Mouse (Mus musculus): Measurements from ENCODE around the gene Rtn2. TPM values are rescaled to one million over a fixed set of nuclear protein-coding genes. Genes with fewer than 3 reads are reported as not detected.

Gene Rtn2
- 155 and 161 TPM in 2 replicates for polyA plus RNA-seq (2012; rRNA removed)

DNA sequence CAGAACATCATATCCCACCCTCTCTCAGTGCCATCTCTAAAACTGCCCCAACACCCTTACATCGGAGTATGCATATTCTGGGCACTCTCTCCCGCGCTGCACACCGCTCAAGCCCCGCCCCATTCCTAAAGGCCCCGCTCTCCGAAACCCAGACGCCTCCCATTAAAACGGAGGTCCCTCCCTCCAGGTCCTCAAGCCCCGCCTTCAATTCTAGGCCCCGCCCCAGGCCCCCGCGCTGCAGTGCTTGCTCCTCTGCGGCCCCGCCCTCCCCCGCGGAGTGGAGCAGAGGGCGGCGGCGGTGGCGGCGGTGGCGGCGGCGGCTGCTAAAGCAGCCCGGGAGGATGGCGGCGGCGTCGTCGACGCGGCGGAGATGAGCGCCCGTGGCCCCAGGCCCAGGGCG lies at the start of gene Rtn2:
Rtn2 (plus strand) TSS at position 240 of the 400 bp plus-strand sequence.

DNA sequence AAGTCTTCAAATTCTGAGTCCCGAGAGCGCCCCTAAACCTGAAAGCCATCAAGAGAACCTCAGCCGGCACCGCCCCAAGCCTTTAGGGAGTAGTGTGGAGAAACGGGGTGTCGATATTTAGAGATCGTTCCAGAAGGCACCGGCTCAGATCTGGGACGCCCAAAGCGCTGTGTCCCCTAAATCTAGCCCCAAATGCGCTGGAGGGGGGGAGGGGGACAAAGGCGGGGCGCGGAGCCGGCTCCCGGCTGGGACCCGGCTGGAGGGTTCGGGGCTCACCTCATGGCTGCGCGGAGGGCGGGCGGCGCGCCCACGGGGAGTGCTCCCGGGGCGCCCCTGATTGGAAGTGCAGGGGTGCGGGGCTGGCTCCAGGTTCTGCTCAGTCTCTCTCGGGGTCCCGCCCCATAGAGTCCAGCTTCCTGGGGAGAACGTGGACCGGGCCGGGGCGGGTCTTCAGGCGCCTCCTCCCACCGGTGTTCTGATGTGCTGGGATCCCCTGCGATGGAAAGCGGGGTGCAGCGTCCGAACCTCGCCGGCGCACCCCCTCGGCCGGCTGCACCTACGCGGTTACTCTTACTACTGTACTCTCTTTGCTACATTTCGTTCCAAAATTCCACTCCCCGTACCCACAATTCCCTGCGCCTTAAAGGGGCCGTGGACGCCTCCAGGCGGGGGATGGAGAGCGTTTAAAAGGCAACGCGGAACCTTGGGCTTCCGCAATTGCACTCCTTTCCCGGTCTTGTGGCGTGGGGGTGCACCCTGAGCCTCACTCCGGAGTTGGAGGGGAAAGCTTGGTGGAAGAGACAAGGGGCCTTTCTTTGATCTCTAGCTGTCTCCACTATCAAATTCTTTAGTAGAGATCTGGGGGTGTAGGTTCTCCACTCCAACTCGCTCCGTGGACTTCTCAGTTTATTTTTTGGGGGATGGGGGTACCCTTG lies 10.9 kb upstream of the Rtn2 start, which contains the start of gene Vasp:
Vasp (minus strand) TSS at position 580 of the 935 bp plus-strand sequence.

DNA sequence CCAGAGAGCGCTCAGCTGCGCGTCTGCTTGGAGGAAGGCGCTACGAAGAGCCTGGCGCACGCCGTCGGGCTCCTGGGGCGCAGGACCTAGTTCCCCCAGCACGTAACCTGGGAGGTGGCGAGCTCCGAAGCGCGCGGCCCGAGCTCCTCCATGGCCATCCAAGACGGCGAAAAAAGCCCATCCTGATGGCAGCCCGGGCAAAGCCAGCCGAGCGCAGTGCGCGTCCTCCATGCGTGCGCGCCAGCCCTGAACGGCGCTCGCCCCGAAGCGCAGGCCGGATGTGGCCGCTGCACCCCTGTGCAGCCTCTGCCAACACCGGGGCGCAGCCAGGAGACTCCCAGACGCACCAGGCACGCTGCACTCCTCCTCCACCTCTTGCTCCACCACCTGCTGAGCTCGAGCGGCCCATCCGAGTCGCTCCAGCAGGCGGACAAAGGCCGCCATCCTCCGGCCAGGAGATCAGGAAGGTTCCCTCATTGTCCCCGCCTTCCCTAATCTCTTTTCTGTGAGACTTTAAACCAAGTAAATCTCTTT lies 2.8 kb upstream of the Rtn2 start, which contains the start of gene Ppm1n:
Ppm1n (minus strand) TSS at position 484 of the 534 bp plus-strand sequence.

DNA sequence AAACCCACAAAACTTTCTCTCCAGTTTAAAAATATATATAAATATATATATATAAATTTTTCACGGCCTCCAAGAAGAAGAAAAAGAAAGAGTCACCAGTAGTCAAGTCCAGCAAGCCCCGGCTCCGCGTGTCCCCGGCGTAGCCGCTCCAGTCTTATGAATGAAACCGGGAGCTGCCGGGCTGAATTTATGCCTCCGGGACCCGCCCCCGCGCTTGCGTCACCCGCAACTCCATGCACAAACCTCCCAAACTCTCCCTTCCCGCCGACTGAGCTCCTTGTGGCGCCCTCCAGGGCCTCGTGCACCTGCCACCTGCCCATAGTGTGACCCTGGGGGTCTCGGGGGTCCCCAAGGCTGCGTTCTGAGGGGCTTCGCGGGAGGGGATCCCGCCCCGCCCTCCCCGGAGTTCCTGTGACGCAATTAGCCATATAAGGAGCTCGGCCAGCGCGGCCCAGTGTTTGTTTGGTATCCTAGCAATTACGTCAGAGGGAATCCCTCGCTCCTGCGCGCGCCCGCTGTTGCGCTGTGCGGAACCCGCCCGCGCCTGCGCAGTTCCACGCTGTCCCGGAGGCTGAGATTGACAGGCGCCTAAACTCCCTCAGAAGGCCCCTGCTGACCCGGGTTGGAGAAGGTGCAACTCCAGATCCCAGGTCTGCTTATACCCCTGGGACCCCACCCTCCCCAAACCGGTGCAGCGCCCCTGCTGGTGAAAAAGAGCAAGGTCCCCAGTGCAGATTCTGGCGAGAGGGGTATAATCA lies 27.6 kb downstream of the Rtn2 start, which contains the start of gene Fosb:
Fosb (minus strand) TSS at position 168 of the 758 bp plus-strand sequence.

DNA sequence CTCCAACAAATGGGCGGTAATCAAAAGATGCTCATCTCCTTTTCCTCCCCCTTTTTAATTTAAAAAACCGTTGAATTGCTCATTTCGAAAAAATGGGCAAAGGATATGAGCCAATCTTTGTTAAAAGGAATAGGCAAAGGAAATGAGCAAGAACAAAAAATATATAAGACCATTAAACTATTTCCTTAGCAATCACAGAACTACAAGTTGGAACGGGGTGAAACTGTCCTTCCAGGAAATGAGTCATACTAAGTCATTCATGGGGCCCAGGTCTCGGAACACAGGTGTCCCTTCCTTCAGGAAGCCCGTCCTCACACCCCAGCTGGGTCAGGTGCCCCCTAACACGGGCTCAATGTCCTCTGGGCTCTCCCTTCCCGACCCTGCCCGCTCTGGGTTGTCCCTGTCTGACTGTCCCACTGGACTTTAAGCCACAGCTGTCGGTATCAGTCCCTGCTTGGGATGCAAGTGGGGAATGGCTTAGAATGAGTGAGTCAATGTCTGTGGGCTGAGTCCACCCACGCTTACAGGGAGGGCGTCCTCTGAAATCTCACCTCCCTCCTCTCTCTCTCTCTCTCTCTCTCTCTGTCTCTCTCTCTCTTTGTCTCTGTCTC lies 61.9 kb downstream of the Rtn2 start, which contains the start of gene Ercc1:
Ercc1 (plus strand) TSS at position 542 of the 611 bp plus-strand sequence.

Other genes starting within 250 kb of the Rtn2 start
- 0.23 and 0.32 TPM in 2 replicates for gene Rsph6a, start 227.9 kb upstream of the Rtn2 start, polyA plus RNA-seq (2012; rRNA removed)
- gene Dmwd, start 206.4 kb upstream of the Rtn2 start, polyA plus RNA-seq (2012; rRNA removed), result 168 and 184 TPM in 2 replicates
- 48.3 and 55.8 TPM in 2 replicates for gene Dmpk, start 198.8 kb upstream of the Rtn2 start, polyA plus RNA-seq (2012; rRNA removed)
- 6.8 and 9.3 TPM in 2 replicates for gene Six5, start 188.0 kb upstream of the Rtn2 start, polyA plus RNA-seq (2012; rRNA removed)
- gene Gm4969, start 164.3 kb upstream of the Rtn2 start, polyA plus RNA-seq (2012; rRNA removed), result 14.5 and 14.6 TPM in 2 replicates
- 11.2 and 12.5 TPM in 2 replicates for gene Fbxo46, start 162.8 kb upstream of the Rtn2 start, polyA plus RNA-seq (2012; rRNA removed)
- gene Qpctl, start 133.3 kb upstream of the Rtn2 start, polyA plus RNA-seq (2012; rRNA removed), result 16.8 and 18.3 TPM in 2 replicates
- 151 and 178 TPM in 2 replicates for gene Snrpd2, start 132.9 kb upstream of the Rtn2 start, polyA plus RNA-seq (2012; rRNA removed)
- gene Gipr, start 116.5 kb upstream of the Rtn2 start, polyA plus RNA-seq (2012; rRNA removed), result 41.3 and 55.6 TPM in 2 replicates
- 65.5 and 68.9 TPM in 2 replicates for gene Eml2, start 106.2 kb upstream of the Rtn2 start, polyA plus RNA-seq (2012; rRNA removed)
- gene Gpr4, start 70.1 kb upstream of the Rtn2 start, polyA plus RNA-seq (2012; rRNA removed), result 6.0 and 6.8 TPM in 2 replicates
- gene Opa3, start 54.3 kb upstream of the Rtn2 start, polyA plus RNA-seq (2012; rRNA removed), result 25.6 and 26.6 TPM in 2 replicates
- 65.0 and 68.3 TPM in 2 replicates for gene Vasp, start 10.8 kb upstream of the Rtn2 start, polyA plus RNA-seq (2012; rRNA removed)
- gene Ppm1n, start 2.6 kb upstream of the Rtn2 start, polyA plus RNA-seq (2012; rRNA removed), result 1.6 and 2.0 TPM in 2 replicates
- gene Fosb, start 27.4 kb downstream of the Rtn2 start, polyA plus RNA-seq (2012; rRNA removed), result 0.25 and 0.71 TPM in 2 replicates
- gene Ercc1, start 62.2 kb downstream of the Rtn2 start, polyA plus RNA-seq (2012; rRNA removed), result 72.9 and 73.8 TPM in 2 replicates
- 14.2 and 15.3 TPM in 2 replicates for gene Cd3eap, start 76.9 kb downstream of the Rtn2 start, polyA plus RNA-seq (2012; rRNA removed)
- gene Ppp1r13l, start 77.1 kb downstream of the Rtn2 start, polyA plus RNA-seq (2012; rRNA removed), result 4.4 and 5.1 TPM in 2 replicates
- gene Ercc2, start 99.4 kb downstream of the Rtn2 start, polyA plus RNA-seq (2012; rRNA removed), result 77.4 and 78.3 TPM in 2 replicates
- 1.6 and 2.1 TPM in 2 replicates for gene Klc3, start 121.5 kb downstream of the Rtn2 start, polyA plus RNA-seq (2012; rRNA removed)
- gene Ckm, start 122.2 kb downstream of the Rtn2 start, polyA plus RNA-seq (2012; rRNA removed), result 0.36 and 148 TPM in 2 replicates
- gene Mark4, start 176.2 kb downstream of the Rtn2 start, polyA plus RNA-seq (2012; rRNA removed), result 47.3 and 55.6 TPM in 2 replicates
- 0.31 and 0.70 TPM in 2 replicates for gene Exoc3l2, start 180.7 kb downstream of the Rtn2 start, polyA plus RNA-seq (2012; rRNA removed)
- gene Bloc1s3, start 225.7 kb downstream of the Rtn2 start, polyA plus RNA-seq (2012; rRNA removed), result 12.0 and 12.1 TPM in 2 replicates
- gene Trappc6a, start 225.8 kb downstream of the Rtn2 start, polyA plus RNA-seq (2012; rRNA removed), result 19.9 and 24.6 TPM in 2 replicates
- 1.3 TPM in 2 replicates for gene Nkpd1, start 235.2 kb downstream of the Rtn2 start, polyA plus RNA-seq (2012; rRNA removed)

Data from central nervous system, embryonic 18 days (tissue).